Mouse (Mus musculus): ENCODE results near the gene Mydgf.

GRCm38 (mm10) chr17:56148280-56148679 is 35.4 kb downstream of the Mydgf start:
- TF ChIP-seq POLR2A (IDR thresholded peaks at IDR 0.05; ENCODE audit: low read depth, low read length) (no peak), CTCF (IDR thresholded peaks at IDR 0.05; ENCODE audit: extremely low read depth, insufficient read length, insufficient replicate concordance, low read depth, low read length) (no peak)
